Mouse (Mus musculus) hematopoietic stem cell, adult 5-6 weeks (primary cell): ENCODE results near the gene Rprml. TPM values are rescaled to one million over a fixed set of nuclear protein-coding genes. Genes with fewer than 3 reads are reported as not detected.
A peak's percentile ranks its signal among the peaks of the same experiment; 100 is the strongest.

Experiments
- ATAC-seq, 2 experiments: fragments of 125-278 bp in 1 of 2; replicated peaks in 1 of 2; 2 replicates each; pipeline ENCODE4 v1.8.0; 2016 to 2017; ENCODE audit warnings: inconsistent platforms in 2 of 2, mild to moderate bottlenecking in 2 of 2, moderate number of reproducible peaks in 2 of 2, low read depth in 1 of 2, moderate TSS enrichment in 1 of 2; ENCODE audit not compliant: low FRiP score in 2 of 2, poor library complexity in 2 of 2, severe bottlenecking in 2 of 2, insufficient read depth in 1 of 2, low TSS enrichment in 1 of 2
- total RNA-seq: library from RNA; stranded (forward); fragments of 172-1452, 232-1000 nt; gene quantifications from 2 replicates; pipeline ENCODE4 v1.2.3, GENCODE M21; 2017

Gene Rprml
- total RNA-seq, 1 experiment from 2014 or later, result not detected

GRCm38 (mm10) chr11:103696851-103697564 is 47.6 kb downstream of the Rprml start:
- ATAC-seq, result peak in 1 of 2 experiments; percentile 28; a peak in 3 of 4 replicates

- ATAC-seq, result peak; percentile 89 to 93
These were observed 48.3 kb downstream of the Rprml start, which contains the start of gene Gosr2 for GRCm38 (mm10) chr11:103697565-103698176. Gosr2 (minus strand) TSS chr11:103697898.

GRCm38 (mm10) chr11:103698226-103698625 is 48.9 kb downstream of the Rprml start:
- ATAC-seq, result no peak

Other genes starting within 250 kb of the Rprml start
- gene Plekhm1, start 236.9 kb upstream of the Rprml start, total RNA-seq, result 4.0 and 5.1 TPM in 2 replicates
- gene Lrrc37a, start 145.0 kb upstream of the Rprml start, total RNA-seq, result not detected in 2 replicates
- not detected in 2 replicates for gene Gm884, start 28.4 kb upstream of the Rprml start, total RNA-seq
- not detected in 2 replicates for gene Lyzl6, start 10.7 kb upstream of the Rprml start, total RNA-seq
- gene Gosr2, start 48.3 kb downstream of the Rprml start, total RNA-seq, result 44.7 and 55.5 TPM in 2 replicates
- not detected in 2 replicates for gene Wnt9b, start 100.3 kb downstream of the Rprml start, total RNA-seq
- gene Wnt3, start 124.6 kb downstream of the Rprml start, total RNA-seq, result not detected in 2 replicates